Mouse (Mus musculus) 3134 (cell line): ENCODE data around the gene Srsf1.

Experiments used
- DNase-seq: peaks from one replicate; pipeline ENCODE4 v3.0.0-alpha.2; 2011; ENCODE audit warnings: low spot score; ENCODE audit not compliant: insufficient read length; ENCODE audit errors: extremely low read depth

The Srsf1 gene

DNA sequence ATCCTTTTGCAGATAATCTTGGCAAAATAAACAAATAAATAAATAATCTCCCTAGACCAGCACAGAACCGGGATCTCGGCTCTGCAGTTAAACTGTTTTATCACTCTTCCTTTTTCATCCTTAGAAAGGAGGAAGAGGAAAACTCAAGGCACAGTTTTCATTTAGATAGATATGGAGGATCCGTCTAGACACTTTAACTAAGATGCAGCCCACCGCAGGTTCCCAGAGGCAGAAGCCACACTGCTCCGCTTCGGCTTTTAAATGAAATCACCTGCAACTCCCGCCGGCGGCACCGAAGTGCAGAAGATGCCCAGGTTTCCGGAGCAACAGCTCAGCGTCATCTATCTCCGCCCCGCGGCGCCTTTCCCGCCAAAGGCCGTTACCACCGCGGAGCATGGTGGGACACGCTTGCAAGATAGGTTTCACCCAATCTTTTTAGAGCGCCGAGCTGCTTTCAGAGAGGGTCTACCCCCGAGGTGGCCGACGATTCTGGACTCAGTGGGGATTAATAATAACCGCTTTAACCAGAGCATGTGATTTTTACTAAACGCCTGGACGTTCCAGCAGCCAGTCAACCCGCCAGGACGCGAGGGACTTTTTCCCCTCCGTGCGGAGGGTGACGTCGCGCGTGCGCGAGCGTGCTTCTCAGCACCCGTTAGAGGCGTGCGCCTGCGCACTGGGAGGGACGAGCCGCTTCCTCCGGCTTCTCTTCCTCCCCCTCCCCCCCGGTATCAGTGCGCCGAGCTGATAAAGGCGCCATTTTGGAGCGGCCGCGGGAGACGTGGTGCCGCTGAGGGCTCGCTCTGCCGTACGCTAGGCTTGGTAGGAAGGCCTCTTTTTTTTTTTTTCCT is at the start of gene Srsf1:
Srsf1 (plus strand) TSS at position 430 of the 851 bp plus-strand sequence.
- DNase-seq = peak; percentile 99

DNA sequence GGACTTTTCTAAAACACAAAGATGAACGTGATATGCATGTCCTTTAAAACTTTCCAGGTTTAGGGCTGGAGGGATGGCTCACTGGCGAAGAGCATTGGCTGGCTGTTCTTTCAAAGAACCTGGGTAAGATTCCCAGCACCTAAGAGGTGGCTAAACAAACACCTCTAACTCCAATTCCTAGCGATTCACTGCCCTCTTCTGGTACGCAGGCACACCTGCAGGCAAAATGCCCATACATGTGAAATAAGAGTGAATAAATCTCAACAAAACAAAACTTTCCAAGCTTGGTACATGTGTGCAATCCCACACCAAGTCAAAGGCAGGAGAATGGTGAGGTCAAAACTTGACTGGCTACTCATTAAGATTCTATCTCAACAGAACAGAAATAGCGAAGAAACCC is 47.4 kb upstream of the Srsf1 start:
- no peak for DNase-seq

DNA sequence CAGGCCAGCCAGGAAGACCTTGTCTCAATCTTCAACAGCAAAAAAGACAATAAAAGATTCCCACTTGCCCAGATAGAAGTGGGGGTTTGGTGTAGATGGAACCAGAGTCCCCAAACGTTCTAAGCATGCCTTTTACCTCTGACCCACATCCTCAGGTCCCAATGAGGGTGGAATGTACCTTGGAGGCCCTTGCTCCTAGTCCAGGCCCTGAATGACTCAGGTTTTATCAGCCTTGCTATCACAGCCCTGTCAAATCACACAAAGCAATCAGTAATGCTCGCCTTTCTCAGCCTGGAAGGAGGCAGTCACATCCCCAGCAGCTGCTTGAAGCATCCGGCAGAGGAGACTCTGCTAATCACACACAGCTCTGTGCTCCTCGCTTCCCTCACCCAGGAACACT is 44.4 kb upstream of the Srsf1 start:
- no peak for DNase-seq

DNA sequence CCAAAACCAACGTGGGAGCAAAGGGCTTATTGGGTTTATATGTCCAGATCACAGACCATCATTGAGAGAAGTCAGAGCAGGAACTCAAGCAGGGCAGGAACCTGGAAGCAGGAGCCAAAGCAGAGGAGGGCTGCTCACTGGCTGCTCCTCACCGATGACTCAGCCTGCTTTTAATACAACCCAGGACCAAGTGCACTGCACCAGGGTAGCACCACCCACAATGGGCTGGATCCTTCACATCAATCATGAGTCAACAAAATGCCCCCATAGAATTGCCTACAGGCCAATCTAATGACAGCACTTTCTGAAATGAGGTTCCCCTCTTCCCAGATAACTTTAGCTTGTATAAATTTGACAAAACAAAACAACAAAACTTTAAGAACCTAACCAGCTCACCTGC is 43.0 kb upstream of the Srsf1 start:
- DNase-seq = no peak

DNA sequence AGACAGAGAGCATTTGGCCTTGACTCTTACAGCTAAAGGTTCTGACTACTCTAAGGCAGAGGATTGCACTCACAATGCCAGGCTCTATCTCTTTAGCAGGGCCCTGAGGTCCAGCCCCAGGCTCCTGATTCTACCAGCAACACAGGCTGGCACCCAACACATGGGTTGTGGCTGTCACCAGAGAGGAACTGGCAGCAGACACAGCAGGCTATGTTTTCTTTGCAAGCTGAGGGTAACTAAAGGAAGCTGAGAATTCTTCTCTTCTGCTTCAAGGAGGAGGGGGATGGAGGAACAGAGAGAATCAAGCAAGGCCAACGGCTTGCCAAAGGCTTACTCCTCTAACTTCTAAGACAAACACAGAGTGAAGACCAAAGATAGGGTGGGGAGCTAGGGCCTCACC is 38.5 kb upstream of the Srsf1 start:
- DNase-seq = no peak

DNA sequence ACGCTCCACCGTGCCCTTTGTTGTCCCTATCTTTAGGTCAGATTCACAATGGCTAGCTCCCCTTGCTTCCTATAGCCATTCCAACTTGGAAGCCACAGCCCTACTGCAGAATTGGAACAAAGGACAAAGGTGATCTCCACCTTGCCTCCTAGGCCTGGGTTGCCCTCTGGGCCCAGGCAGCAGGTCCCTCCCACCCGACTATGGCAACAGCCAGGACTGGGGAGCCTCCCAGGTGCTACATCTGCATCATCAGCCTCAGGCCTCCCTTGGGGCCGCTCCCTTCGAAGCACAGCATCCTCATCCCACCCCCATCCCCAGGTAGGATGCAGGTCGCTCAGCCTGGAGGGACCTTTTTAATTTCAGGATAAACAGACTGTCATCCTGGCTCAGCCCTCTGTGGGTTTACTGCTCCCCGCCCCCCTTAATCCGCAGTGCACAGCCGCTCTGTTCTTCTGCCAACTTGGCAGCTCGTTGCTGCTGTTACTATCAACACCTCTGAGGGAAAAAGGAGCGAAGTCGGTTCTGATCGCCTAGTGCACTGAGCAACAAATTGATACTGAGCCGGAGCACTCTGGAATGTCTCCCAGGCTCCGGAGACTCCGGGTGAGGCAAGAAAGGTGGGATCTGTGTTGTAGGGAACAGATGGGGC is 37.5 kb upstream of the Srsf1 start:
- no peak for DNase-seq

DNA sequence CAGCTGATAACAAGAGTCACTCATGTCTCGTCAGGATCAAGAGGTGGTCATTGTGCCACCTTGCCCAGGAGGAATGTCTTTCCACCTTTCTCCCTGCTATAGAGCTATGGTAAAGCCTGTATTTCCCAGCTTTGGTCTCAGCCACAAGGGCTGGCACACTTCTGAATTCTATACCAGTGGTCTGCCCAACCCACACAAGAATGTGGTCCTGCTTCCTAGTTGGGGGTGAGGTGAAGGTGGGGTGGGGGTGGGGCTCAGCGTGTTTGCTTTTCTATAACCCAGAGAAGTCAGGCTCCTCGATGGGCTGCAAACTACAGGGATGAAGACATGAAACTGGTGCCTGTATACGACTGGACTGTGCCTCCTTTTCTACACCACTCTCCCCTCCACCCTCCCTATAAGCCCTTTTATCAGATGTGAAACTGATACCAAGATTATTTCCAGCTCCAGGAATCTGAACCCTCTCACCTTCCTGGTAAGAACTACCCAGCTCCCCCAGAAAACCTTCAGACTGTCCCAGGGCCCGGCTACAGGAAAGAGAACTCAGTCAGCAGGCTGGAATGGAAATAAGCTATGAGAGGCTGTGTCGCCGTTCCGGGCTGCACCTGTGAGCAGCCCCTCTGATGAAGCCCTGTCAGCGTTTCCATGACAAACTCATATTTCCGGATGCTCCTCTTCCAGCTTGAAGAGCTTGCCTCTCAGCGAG is 35.8 kb upstream of the Srsf1 start:
- no peak for DNase-seq

DNA sequence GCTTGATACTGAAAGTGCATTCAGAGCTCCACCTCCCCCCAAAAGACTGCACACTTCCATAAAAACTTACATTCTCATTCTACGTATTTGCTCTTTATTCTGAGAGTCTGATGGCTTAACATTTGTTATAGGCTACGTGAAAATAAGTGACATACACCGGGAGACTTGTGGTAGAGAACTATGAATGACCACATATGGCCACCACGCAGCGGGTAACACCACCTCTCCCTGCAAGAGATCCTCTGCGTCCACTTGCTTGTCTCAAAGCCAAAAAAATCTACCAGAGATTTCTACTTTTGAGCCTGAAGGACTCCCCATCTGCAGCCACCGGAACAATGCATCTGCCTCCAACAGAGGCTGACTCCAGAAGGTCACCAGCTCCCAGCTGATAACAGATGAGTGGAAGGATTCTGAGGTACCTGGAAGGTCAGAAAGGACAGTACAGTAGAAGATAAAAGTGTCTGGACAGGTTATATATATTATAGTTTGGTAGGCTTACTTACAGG is 35.2 kb upstream of the Srsf1 start:
- DNase-seq = no peak

DNA sequence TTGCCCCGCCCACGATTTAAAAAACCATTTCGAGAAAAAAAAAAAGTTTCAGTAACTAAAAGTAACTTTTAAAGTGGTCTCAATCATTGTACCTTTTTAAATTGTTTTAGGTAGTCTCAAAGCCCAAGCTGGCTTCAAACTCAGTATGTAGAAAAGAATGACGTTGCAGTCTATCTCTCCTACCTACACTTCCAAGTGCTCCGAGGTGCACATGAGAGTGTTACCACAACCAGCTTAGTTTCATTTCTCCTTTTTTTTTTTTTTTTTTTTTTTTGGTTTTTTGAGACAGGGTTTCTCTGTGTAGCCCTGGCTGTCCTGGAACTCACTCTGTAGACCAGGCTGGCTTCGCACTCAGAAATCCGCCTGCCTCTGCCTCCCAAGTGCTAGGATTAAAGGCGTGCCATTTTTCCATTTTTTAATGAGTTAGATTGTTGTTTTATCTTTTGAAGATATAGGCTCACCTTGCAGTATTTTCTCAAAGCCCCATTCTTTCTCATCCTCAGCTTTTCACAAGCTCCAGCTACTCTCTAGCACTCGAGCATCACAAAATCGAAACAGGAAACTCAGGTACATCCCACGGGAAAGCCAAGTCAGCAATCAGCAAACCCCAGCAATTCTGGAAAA is 34.4 kb upstream of the Srsf1 start:
- DNase-seq = no peak

DNA sequence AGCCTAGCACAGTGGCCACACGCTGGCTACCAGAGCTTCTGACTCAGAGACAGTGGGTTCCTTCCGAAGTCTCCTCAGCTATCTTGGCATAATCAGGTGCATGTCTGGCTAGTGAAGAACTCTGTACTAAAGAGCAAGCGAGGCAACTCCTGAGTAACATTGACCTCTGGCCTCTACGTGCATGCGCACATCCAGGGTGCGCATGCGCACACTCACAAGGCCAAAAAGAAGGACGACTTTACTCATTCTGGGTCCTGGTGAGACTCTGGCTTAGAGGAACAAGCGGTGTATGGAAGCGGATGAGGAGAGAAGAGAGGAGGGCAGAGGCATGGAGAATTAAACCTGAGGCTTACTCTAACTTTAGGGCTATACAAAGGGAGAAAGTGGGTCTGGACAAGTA is 33.5 kb upstream of the Srsf1 start:
- no peak for DNase-seq

DNA sequence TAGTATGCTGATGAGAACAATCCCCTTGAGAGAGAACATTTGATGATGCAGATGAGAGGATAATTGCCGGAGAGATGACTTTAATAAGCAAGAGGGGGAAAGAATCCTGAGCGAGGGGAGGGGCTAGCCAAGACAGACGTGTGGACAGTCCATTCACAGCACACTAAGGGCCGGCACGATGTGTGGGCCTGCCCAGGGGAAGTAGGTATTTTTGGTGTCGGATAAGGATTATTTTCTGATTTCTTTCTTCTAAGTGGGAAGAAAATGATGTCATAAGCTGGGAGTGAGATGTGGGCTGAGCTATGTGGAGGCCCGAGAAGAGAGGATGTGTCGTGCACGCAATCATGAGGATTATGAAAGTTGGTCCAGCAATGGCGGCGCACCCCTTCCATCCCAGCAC is 32.0 kb upstream of the Srsf1 start:
- DNase-seq = no peak

DNA sequence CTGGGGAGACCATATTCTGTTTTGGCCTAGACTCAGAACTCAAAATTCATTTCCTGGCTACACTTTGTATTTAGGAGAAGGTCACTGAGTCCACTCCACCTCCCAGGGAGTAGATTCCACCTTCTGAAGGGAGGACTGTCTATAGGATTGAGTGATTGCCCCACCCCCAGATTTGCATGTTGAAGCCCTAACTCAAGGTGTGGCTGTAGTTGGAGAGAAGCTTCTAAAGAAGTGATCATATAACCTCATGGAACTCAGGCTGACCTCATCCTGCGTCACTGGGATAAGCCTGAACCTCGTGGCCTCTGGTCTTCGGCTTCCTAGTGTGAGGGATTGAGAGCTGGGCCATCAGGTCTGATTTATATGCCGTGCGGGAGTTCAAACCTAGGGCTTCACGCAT is 31.4 kb upstream of the Srsf1 start:
- DNase-seq = no peak

DNA sequence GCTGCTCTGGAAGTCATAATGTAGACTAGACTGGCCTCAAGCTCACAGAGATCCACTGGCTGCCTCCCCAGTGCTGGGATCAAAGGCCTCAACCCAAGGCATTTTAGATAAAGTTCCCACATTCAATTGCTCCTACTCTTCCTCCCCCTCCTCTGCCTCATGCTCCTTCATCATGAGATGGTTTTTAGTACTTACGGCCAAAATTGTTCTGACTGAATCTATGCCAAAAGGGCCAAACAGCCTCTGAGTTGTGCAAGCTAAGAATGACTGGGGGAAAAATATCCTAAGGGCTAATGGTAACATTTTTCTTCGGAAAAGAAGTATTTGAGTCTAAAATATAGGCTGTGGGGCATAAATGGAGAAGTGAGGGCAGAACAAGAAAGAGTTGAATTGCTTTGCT is 23.2 kb upstream of the Srsf1 start:
- no peak for DNase-seq

DNA sequence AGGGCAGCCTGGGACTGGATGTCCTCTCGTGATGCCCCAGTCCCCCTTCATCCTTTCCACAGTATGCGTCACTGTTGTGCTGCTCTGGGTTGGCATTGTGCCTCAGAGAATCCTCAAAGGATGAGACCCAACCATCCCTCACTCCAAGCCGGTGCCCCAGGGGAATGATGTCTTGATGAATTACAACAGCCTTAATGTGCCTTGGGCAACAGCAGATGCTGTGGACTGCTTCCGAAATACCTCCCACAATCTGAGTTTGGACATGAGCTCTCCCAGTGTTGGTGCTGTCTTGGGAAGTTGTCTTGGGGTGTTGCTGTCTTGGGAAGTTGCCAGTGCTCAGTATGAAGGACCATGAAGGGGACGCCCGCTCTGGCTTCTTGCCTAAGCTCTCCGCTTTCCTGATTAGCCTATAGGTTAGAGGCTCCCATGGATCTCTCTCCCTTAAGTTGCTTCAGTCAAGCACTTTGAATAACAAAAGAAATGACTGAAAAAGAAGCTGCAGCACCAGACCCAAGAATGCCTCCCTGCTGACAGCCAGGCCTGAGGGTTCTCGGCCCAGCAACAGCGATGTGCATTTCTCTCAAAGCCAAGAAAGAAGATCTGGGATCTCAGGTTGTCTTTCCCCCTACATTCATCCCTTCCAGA is 19.7 kb upstream of the Srsf1 start:
- DNase-seq = no peak

DNA sequence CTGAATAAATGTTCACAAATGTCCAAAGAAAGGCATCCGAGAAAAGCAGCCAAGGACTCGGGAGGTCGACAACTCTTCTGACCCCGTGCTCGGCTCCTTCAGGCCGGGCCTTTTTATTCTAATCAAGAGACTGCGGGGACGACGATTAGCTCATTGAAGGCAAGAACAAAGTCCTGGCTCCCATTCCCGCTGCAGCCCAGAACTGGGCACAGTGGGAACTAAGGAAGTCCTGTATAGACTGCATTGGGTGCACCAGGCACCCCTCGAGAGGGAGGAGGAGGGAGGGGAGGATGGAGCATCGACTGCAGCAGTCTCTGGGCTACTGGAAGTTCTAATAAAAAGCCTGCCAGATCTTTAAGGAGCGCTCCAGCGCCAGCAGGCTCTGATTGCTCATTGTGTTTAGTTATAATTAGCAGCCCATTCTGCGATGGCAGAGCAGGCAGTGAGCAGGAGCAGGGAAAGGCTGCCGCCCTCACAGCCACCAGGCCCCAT is 18.9 kb upstream of the Srsf1 start:
- no peak for DNase-seq

DNA sequence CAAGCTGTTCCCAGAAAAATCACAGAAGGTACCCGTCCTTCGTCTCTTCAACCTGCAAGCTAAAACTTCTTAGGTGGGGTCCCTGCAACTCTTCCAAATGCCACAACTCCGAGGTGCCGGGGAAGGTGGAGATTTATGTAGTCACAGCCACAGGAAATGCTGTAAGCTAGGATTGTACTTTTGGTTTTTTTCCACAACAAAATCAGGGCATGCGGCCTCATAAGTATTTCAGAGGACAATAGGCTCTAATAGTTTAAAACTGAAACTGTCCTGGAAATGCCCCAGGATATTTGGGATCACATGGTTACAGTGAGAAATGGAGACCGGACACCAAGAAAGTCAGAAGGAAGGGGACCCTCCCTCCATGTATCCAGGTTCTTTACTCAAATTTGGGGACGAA is 17.0 kb upstream of the Srsf1 start:
- DNase-seq = no peak

DNA sequence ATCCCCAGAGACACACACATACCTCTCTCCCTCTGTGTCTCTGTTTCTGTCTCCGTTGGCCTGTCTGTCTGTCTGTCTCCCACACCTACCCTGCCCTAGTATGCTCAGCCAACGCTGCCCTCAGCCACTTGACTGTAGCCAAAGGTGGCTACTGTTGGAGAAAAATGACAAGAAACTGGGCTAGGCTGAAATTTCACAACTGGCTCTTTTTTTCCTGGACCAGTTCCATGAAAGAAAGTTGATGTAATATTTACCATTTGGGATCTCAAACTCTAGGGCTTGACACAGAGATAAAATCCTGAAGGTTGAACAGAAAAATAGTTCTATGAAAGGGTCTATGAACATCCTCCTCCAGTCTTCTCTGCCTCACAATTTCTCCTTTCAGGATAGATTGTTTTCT is 16.3 kb upstream of the Srsf1 start:
- no peak for DNase-seq

DNA sequence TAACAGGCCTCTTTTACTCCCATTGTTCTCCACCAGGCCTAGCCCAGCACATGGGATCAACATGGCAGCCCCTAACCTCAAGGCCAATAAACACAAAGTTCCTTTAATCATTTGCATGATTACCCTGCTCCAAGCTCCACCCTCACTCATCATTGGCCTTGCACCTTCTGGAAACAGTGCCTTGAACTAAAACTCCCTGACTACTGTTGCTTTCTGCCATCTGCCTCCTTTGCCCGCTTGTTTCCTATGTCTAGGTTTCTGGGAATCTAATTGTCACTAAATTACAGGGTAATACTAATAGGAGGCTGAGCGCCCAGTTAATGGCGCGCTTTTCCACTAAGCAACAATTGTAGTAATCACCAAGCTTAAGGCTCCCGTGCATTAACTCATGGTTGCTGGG is 15.4 kb upstream of the Srsf1 start:
- no peak for DNase-seq

DNA sequence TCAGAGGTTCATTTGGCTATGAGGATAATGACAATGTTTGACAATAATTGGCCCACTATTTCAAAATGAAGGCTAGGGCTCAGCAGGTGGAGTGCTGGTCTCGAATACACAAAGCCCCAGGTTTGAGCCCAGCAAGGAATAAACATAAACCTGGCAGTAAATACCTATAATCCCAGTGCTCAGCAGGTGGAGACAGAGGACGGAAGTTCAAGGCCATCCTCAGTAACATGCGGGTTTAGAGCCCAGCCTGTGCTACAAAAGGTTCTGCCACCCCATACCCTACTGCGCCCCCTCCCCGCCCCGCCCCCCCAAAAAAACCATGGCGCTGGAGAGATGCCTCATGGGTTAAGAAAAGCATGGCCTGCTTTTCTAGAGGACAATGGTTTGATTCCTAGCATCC is 11.2 kb upstream of the Srsf1 start:
- DNase-seq = no peak

DNA sequence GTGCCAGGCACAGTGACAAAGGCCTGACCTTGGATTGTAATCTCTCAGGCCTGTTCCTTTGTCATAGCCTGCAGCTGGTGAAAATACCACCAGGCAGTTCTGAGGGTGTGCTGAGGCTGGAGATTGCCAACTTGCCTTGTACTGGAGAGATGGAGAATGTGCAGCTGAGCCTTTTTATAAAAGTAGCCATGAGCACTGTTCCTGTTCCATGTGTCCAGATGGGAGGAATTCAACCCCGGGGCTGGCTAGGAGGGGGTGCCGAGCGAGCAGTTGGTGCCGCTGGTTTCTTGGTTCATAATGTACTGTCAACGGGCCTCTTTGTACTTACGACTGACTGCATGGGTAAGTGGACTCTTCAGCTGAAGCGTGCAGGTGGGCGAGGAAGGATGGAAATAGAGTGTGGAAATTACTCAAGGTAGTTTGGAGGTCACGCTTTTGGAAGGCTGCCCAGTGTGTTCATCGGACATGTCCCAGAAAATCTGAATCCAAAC is 10.4 kb upstream of the Srsf1 start:
- no peak for DNase-seq
